Mouse (Mus musculus) heart, postnatal 14 days (tissue): Measurements from ENCODE around the gene Sirpa. TPM values are rescaled to one million over a fixed set of nuclear protein-coding genes. Genes with fewer than 3 reads are reported as not detected.

Experiments
- DNase-seq, 2 experiments: peaks; one replicate each; pipeline ENCODE4 v3.0.0; 2021 to 2022
- intact Hi-C: fragments of 180-260 bp; cut with DNase I; formaldehyde crosslinking; loops from one replicate; pipeline ENCODE4 v1.15.1; 2025
- total RNA-seq, 2 experiments: library from RNA; stranded (reverse); gene quantifications; 2 replicates each; pipeline ENCODE4 v1.2.3; 2021

The Sirpa gene
- total RNA-seq, 2 experiments from 2014 or later: 27.1 to 28.7 TPM

- intact Hi-C loops: no loop called here
- no peak for DNase-seq
These were observed 12.0 kb upstream of the Sirpa start for GRCm38 (mm10) chr2:129580656-129581055.

GRCm38 (mm10) chr2:129581826-129582225, 10.8 kb upstream of the Sirpa start:
- no peak for DNase-seq
- intact Hi-C loops: no loop called here

DNA sequence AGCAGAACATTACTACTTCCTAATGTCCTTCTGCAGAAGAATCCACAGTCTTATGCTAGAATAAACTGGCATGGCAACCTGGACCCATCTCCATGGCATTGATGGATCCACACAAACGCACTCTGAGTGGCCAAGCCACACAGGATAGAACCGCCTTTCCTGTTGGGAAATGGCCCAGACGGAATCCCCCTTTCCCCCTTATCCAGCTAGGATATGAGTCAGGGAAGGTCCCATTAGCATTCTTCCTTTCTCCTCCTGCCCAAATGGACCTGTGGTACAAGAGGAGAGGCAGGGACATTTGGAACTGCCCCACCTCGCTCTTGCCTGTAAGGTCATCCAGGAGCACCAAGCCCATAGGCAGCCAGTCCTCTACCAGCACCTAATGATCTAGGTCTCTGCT, 10.4 kb upstream of the Sirpa start:
- intact Hi-C loops: no loop called here

DNA sequence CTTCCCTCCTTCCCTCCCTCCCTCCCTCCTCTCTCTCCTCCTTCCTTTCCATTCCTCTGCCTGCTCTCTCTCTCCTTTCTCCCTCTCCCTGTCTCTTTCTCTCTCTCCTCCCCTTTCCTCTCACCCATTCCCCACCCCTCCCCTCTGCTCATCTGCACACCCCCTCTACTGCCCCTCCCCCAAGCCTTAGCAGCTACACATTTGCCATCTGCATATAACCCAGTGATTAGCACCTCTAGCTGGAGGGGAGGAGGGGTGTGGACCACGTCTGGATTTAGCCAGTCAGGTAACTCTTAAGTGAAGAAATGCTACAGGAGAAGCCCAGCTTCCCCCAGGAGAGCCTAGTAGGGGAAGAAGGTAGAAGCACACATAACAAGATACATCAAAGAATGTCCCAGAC, 7.7 kb upstream of the Sirpa start:
- no peak for DNase-seq
- intact Hi-C loops: no loop called here

More for the DNA sequence above, 10.4 kb upstream of the Sirpa start:
- no peak for DNase-seq

DNA sequence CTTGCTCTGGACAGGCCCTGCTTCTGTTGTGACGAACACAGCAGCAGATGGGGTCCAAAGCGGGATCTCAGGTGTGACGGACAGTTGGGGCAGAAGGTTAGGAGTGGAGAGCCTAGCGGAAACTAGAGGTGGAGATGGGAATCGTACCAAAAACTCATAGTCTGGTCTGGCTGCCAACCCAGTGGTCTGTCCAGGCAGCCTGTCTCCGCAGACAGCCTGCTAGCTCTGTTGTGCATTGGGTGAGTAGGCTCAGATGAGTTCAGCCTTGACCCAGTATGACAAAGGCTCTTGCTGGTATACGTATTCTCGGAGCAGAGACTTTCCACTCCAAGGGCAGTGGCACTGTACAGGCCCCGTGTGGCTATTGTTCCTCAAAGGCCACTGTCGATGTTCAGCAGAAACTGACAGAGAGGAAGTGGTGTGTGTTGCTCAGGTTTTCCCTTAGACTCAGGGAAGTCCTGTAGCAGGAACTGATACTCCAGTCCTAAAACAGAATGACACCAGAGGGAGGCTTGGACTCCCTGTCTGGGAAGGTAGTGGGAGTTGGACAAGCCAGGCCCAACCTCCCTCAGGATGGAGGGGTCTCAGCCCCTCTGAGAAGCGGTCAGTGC, 6.6 kb upstream of the Sirpa start:
- intact Hi-C loops: no loop called here

GRCm38 (mm10) chr2:129587241-129587640, 5.4 kb upstream of the Sirpa start:
- no peak for DNase-seq
- intact Hi-C loops: no loop called here

More for the DNA sequence above, 6.6 kb upstream of the Sirpa start:
- DNase-seq: no peak

- intact Hi-C loops: no loop called here
- DNase-seq: no peak
These were observed 4.8 kb upstream of the Sirpa start for GRCm38 (mm10) chr2:129587825-129588251.

- intact Hi-C loops: loop anchor here (5.0 kb wide), 1 partner anchor 90 kb away; no protein-coding TSS in a partner anchor
- DNase-seq: no peak
These were observed 738 bp upstream of the Sirpa start for GRCm38 (mm10) chr2:129591897-129592296.

DNA sequence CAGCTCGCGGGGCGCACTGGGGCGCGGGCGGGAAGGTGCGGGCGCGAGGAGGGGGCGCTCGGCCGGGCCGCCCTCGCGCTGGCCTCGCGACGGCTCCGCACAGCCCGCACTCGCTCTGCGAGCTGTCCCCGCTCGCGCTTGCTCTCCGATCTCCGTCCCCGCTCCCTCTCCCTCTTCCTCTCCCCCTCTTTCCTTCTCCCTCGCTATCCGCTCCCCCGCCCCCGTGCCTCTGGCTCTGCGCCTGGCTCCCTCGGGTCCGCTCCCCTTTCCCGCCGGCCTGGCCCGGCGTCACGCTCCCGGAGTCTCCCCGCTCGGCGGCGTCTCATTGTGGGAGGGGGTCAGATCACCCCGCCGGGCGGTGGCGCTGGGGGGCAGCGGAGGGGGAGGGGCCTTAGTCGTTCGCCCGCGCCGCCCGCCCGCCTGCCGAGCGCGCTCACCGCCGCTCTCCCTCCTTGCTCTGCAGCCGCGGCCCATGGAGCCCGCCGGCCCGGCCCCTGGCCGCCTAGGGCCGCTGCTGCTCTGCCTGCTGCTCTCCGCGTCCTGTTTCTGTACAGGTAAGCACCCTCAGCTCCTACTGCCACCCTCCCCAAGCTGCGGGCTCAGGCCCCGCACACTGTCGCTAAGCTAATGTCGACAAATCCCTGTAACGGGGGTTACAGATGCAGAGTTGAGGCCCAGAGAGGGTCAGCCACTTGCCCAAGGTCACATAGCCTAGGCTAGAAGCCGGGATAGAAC, 673 bp downstream of the Sirpa start:
- DNase-seq: peak; percentile 87 to 89
- intact Hi-C loops: loop anchor here (5.0 kb wide), 1 partner anchor 91 kb away; no protein-coding TSS in a partner anchor

- intact Hi-C loops: loop anchor here (5.0 kb wide), 1 partner anchor 92 kb away; no protein-coding TSS in a partner anchor
- no peak for DNase-seq
These were observed 1.3 kb downstream of the Sirpa start for GRCm38 (mm10) chr2:129593876-129594421.

DNA sequence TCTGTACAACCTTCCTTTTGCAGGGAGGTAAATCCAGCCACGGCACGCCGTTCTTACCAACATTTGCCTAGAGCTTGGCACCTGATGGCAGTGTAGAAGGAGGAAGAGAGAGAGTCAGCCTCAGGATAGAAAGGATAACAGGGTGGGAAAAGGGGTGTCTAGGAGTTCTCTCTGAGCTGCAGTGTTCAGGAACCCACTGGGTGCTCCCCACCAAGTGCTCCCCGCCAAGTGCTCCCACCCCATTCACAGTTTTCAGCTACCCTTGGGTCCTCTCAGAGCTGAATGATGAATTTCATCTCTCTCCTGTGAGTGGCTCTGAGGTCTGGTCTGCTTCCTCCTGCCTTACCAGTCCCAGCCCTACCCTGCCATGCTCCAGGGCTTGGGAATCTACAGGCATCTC, 1.9 kb downstream of the Sirpa start:
- DNase-seq: no peak
- intact Hi-C loops: loop anchor here (5.0 kb wide), 1 partner anchor 92 kb away; no protein-coding TSS in a partner anchor

DNA sequence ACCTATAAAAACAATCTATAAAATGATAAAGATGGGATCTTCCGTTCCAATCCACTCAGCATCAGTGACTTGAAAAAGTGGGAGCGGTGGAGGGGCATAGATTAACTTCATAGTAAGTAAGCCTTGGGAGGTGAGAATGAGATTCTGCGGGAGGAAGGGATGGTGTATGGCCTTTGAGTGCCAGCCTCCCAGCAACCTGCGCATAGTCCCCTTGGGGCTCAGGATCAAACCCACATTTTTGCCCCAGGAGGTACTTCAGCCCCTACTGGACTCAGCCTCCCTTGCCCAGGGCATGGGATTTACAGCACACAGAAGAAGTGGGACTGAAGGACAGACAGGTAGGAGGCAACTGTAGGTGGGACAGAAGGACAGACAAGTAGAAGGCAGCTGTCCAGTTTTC, 2.6 kb downstream of the Sirpa start:
- intact Hi-C loops: no loop called here
- DNase-seq: no peak

DNA sequence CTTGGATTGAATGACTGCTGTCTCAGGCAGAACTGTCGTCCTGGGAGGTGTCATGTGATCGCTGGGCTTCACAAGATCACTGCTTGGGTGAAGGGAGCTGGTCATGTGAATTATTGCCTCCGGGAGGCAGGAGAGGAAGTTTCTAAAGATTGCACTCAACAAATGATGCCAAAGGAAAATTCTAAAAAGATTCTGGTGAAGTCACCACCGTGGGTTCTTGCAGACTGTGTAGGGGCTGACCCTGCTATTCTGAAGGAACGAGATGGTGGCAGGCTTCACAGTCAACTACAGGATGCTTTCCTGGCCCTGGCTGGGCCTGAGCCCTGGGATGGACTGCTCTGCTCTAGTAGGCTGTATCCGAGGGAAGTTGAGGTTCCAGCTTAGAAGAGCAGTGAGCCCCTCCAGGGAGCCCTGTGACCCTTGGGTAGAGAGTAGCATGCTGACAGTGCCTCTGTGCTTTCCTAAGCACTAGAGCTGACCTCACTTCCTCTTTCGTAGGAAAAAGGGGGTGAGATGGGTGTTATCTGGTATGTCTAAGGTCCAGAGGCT, 3.1 kb downstream of the Sirpa start:
- DNase-seq: no peak
- intact Hi-C loops: no loop called here

DNA sequence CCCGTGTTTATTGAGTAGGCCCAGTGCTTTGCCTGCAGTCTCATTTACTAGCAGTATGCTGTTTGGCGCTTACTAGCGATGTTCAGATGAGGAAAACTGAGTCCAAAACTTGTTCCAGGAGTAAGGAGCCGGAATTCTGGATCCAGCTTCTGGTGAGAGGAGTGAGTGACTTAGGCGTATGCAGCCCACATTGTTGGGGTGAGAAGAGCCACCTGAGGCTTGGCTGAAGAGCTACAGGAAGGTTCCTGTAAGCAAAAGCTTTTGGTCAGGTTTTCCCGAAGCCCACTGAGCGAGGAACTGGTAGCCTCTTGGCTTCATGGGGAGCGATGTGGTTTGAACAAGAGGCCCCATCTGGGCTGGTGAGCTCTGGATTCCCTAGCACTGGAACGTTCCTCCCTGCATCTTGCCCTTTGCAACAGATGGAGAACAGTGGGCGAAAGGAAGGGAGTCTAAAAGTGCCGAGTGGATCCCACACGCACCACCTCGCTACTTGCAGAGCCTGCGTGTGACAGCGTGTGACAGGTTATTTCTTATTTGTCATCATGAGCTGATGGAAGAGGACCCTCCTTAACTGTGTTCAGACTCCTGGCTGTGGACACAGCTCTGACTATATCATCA, 4.0 kb downstream of the Sirpa start:
- intact Hi-C loops: no loop called here

GRCm38 (mm10) chr2:129597581-129597980, 4.9 kb downstream of the Sirpa start:
- DNase-seq: no peak
- intact Hi-C loops: no loop called here

More for the DNA sequence above, 4.0 kb downstream of the Sirpa start:
- DNase-seq: no peak

- intact Hi-C loops: no loop called here
These were observed 5.5 kb downstream of the Sirpa start for GRCm38 (mm10) chr2:129598094-129598493.

GRCm38 (mm10) chr2:129599231-129600084, 6.8 kb downstream of the Sirpa start:
- intact Hi-C loops: no loop called here
- DNase-seq: no peak

More at GRCm38 (mm10) chr2:129598094-129598493, 5.5 kb downstream of the Sirpa start:
- no peak for DNase-seq

GRCm38 (mm10) chr2:129601059-129601650, 8.5 kb downstream of the Sirpa start:
- intact Hi-C loops: no loop called here
- DNase-seq: peak in 1 of 2 experiments; percentile 38

- intact Hi-C loops: no loop called here
- no peak for DNase-seq
These were observed 9.4 kb downstream of the Sirpa start for GRCm38 (mm10) chr2:129601894-129602663.
